Mouse (Mus musculus): ENCODE measurements around the gene Coa4.

DNA sequence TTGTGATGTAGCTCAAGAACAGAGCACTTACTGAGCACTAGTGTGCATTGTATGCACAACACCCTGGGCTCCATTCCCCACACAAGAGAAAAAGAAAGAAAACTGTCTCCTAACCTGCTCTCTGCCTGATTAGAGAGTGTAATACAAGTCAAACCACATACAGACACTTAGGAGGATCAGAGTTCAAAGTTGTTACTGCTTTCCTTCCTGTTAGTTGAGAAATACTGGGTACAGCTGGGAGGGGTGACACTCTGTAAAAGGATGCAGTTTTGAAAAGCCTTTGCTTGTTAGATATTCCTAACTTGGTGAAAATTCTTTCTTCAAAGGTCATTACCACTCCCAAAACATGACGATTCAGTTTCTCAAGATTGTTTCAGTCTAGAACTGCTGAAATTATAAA, 52.9 kb downstream of the Coa4 start:
- TF ChIP-seq CTCF (IDR thresholded peaks at IDR 0.05; ENCODE audit: low read depth) = no peak
- no peak for TF ChIP-seq EP300 (IDR thresholded peaks at IDR 0.05; ENCODE audit: low read depth)
